Comparison of ENCODE assay signal across 26 mouse cellular contexts in genomic region chr12:113428901-113429300, GRCm38 (mm10).
DNase-seq lines count a peak whose midpoint lies in the region; ATAC-seq and TF ChIP-seq lines count a peak whose summit lies in the region.
"Had no signal": no experiment of that assay in that cellular context is flagged by ENCODE, and none has a peak within 500 bp of the region (broad histone marks: within the 10 kb centered on the region; RNA-seq: fewer than 3 reads in every experiment).

No protein-coding gene starts in this region.

- H3K9ac ChIP-seq in liver, postnatal 0 days (replicated peaks) = peak overlapping the region; percentile 44
- H3K9ac ChIP-seq in liver, embryonic 12.5 days = no peak overlapping the region
- H3K9ac ChIP-seq: forebrain, embryonic 13.5 days; heart, embryonic 12.5 days; heart, embryonic 15.5 days; hindbrain, embryonic 13.5 days had no signal

- peak overlapping the region; percentile 64; the same call in 1 of the 2 replicates for H3K27ac ChIP-seq in liver, postnatal 0 days (ENCODE audit: low read depth)
- no peak overlapping the region for H3K27ac ChIP-seq in liver, embryonic 12.5 days
- H3K27ac ChIP-seq in thymus, adult 2 months (ENCODE audit: control insufficient read depth, insufficient read depth, low read length) = peak overlapping the region; percentile 45; the same call in 1 of the 2 replicates
- H3K27ac ChIP-seq in bone marrow macrophage, adult 2 months (ENCODE audit: insufficient read depth, low read depth, low read length) = peak overlapping the region; percentile 13; the same call in 1 of the 2 replicates
- H3K27ac ChIP-seq: forebrain, embryonic 10.5 days; forebrain, embryonic 13.5 days; heart, embryonic 15.5 days; hindbrain, embryonic 10.5 days; hindbrain, embryonic 13.5 days had no signal

- no peak for TF ChIP-seq POLR2A in thymus, adult 2 months (IDR thresholded peaks at IDR 0.05; ENCODE audit: control insufficient read depth, extremely low read depth, insufficient read depth, low read length, poor library complexity)
- no peak for TF ChIP-seq POLR2A in bone marrow macrophage, adult 2 months (IDR thresholded peaks at IDR 0.05; ENCODE audit: borderline replicate concordance, low read depth, low read length)

- peak overlapping the region; percentile 37 for H3K4me3 ChIP-seq in liver, postnatal 0 days (ENCODE audit: low read depth, low read length)
- no peak overlapping the region for H3K4me3 ChIP-seq in liver, embryonic 12.5 days
- no peak overlapping the region for H3K4me3 ChIP-seq in thymus, adult 2 months (ENCODE audit: control insufficient read depth, insufficient read depth, low read length)
- H3K4me3 ChIP-seq in bone marrow macrophage, adult 2 months (ENCODE audit: insufficient read depth, low read length) = peak overlapping the region; percentile 4; the same call in 1 of the 2 replicates
- H3K4me3 ChIP-seq: forebrain, embryonic 10.5 days; forebrain, embryonic 13.5 days; heart, embryonic 12.5 days; heart, embryonic 15.5 days; hindbrain, embryonic 10.5 days; hindbrain, embryonic 13.5 days had no signal

- DNase-seq in liver, postnatal 0 days = no peak
- no peak for DNase-seq in thymus, adult 2 months
- no peak for DNase-seq in thymus, postnatal 4 days
- no peak for DNase-seq in right cerebral cortex, postnatal 36 days (ENCODE audit: low spot score in 2 of 2)
- no peak for DNase-seq in adrenal gland, postnatal 25 days
- DNase-seq: adrenal gland, adult 8-10 months; adrenal gland, postnatal 36 days; cerebellum, adult 18-20 months; cerebellum, adult 9-10 months; cerebellum, postnatal 14 days; gastrocnemius, postnatal 25 days; heart, adult 18-20 months; heart, postnatal 10 days; heart, postnatal 36 days had no signal

- no peak for TF ChIP-seq EP300 in liver, postnatal 0 days (IDR thresholded peaks at IDR 0.05; ENCODE audit: low read depth)

- H3K36me3 ChIP-seq in liver, postnatal 0 days (replicated peaks; ENCODE audit: insufficient read depth, low read length) = no peaks in the 10 kb centered on the region
- H3K36me3 ChIP-seq in liver, embryonic 12.5 days = no peaks in the 10 kb centered on the region
- no peaks in the 10 kb centered on the region for H3K36me3 ChIP-seq in thymus, adult 2 months (ENCODE audit: control insufficient read depth, insufficient read depth, low read length)
- H3K36me3 ChIP-seq: forebrain, embryonic 10.5 days; heart, embryonic 12.5 days; heart, embryonic 15.5 days; hindbrain, embryonic 10.5 days; hindbrain, embryonic 13.5 days had no signal

- TF ChIP-seq CTCF in liver, postnatal 0 days (IDR thresholded peaks at IDR 0.05; ENCODE audit: low read depth) = no peak
- TF ChIP-seq CTCF in thymus, adult 2 months (IDR thresholded peaks at IDR 0.05; ENCODE audit: borderline replicate concordance, control insufficient read depth, extremely low read depth, insufficient read depth, low read length, poor library complexity) = no peak
- no peak for TF ChIP-seq CTCF in bone marrow macrophage, adult 2 months (IDR thresholded peaks at IDR 0.05; ENCODE audit: low read depth, low read length)

- ATAC-seq in liver, postnatal 0 days = no peak
- no peak for ATAC-seq in liver, embryonic 12.5 days
- ATAC-seq: activated CD4-positive, CD25-positive, alpha-beta regulatory T cell, adult 4 months; CD4-positive, CD25-positive, alpha-beta regulatory T cell, adult 4 months; forebrain, embryonic 13.5 days; forebrain, embryonic 16.5 days; hindbrain, embryonic 16.5 days had no signal

- no peaks in the 10 kb centered on the region for H3K4me1 ChIP-seq in liver, postnatal 0 days (ENCODE audit: insufficient read depth)
- H3K4me1 ChIP-seq in liver, embryonic 12.5 days = no peaks in the 10 kb centered on the region
- peaks cover 28% of the 10 kb centered on the region for H3K4me1 ChIP-seq in thymus, adult 2 months (replicated peaks; ENCODE audit: control insufficient read depth, insufficient read depth, low read length)
- peaks cover 48% of the 10 kb centered on the region for H3K4me1 ChIP-seq in bone marrow macrophage, adult 2 months (ENCODE audit: control insufficient read depth, insufficient read depth, low read length)
- H3K4me1 ChIP-seq: forebrain, embryonic 10.5 days; forebrain, embryonic 13.5 days; heart, embryonic 12.5 days; heart, embryonic 15.5 days; hindbrain, embryonic 10.5 days; hindbrain, embryonic 13.5 days had no signal

- WGBS in liver, postnatal 0 days (ENCODE audit: insufficient replicate concordance) = 62% methylated on average over 2 of the region's 2 CpGs
- WGBS in liver, embryonic 12.5 days (ENCODE audit: insufficient replicate concordance) = 67% methylated on average over 2 of the region's 2 CpGs
- 89% methylated on average over 2 of the region's 2 CpGs for WGBS in thymus, adult 2 months

- no peaks in the 10 kb centered on the region for H3K27me3 ChIP-seq in liver, postnatal 0 days (ENCODE audit: insufficient read depth, low read length)
- H3K27me3 ChIP-seq in liver, embryonic 12.5 days (replicated peaks) = no peaks in the 10 kb centered on the region
- no peaks in the 10 kb centered on the region for H3K27me3 ChIP-seq in thymus, adult 2 months (ENCODE audit: control insufficient read depth, insufficient read depth, low read length)
- H3K27me3 ChIP-seq: forebrain, embryonic 13.5 days; heart, embryonic 12.5 days; heart, embryonic 15.5 days; hindbrain, embryonic 13.5 days had no signal

- H3K4me2 ChIP-seq in liver, postnatal 0 days (ENCODE audit: low read depth, low read length) = no peak overlapping the region
- no peak overlapping the region for H3K4me2 ChIP-seq in liver, embryonic 12.5 days
- H3K4me2 ChIP-seq: forebrain, embryonic 13.5 days; heart, embryonic 12.5 days; heart, embryonic 15.5 days; hindbrain, embryonic 13.5 days had no signal

- H3K9me3 ChIP-seq in liver, postnatal 0 days (ENCODE audit: low read length) = no peaks in the 10 kb centered on the region
- no peaks in the 10 kb centered on the region for H3K9me3 ChIP-seq in liver, embryonic 12.5 days (replicated peaks)
- H3K9me3 ChIP-seq: heart, embryonic 12.5 days; heart, embryonic 15.5 days; hindbrain, embryonic 13.5 days had no signal

Comparison
In these comparisons a context has a peak if more than half of its experiments do, and no peak if none do; other contexts are left out.
1. H3K4me3 ChIP-seq: peak in liver, postnatal 0 days (single experiment) and bone marrow macrophage, adult 2 months (single experiment); none in liver, embryonic 12.5 days (single experiment) and thymus, adult 2 months (single experiment).